Mouse (Mus musculus) brain, embryonic 14.5 days (tissue): ENCODE measurements around the gene Dbil5.

ENCODE experiments used
- CTCF ChIP-seq: fragments of 200-500 bp; IDR thresholded peaks from 2 replicates; pipeline ENCODE4 v1.5.1; 2012; ENCODE audit warnings: inconsistent platforms, mild to moderate bottlenecking, moderate library complexity, borderline replicate concordance; ENCODE audit not compliant: insufficient read depth, insufficient read length; ENCODE audit errors: extremely low read depth
- POLR2A ChIP-seq: fragments of 200-500 bp; IDR thresholded peaks from 2 replicates; pipeline ENCODE4 v1.6.1; 2012; ENCODE audit warnings: mild to moderate bottlenecking, inconsistent platforms, borderline replicate concordance; ENCODE audit not compliant: poor library complexity, insufficient read depth, insufficient read length, severe bottlenecking; ENCODE audit errors: extremely low read depth

GRCm38 (mm10) chr11:76260208-76261050 is 43.0 kb downstream of the Dbil5 start:
- no peak for TF ChIP-seq CTCF
- no peak for TF ChIP-seq POLR2A
